Mouse (Mus musculus): ENCODE results near the gene Zfp13.
"Not testable (repeated sequence)": the region's sequence is repeated elsewhere in the genome, so short reads cannot be mapped to it uniquely, and the experiment has no call there.

Gene Zfp13

DNA sequence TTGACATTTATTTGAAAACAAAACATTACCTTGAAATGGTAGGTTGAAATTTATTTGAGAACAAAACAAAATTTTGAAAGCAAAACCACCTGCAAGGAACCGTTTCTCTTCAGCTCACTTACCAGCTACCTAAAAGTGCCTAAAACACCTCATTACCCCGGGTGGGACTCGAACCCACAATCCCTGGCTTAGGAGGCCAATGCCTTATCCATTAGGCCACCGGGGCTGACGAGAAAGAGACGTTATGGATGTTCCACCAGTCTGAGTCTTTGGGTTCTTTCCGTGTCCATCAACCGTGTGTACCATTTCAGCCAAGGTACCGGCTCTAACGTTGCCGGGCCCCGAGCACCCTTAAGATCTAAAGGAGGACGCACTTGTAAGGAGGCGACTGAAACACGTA, 50.7 kb downstream of the Zfp13 start:
- DNase-seq: peak; percentile 62 to 76

DNA sequence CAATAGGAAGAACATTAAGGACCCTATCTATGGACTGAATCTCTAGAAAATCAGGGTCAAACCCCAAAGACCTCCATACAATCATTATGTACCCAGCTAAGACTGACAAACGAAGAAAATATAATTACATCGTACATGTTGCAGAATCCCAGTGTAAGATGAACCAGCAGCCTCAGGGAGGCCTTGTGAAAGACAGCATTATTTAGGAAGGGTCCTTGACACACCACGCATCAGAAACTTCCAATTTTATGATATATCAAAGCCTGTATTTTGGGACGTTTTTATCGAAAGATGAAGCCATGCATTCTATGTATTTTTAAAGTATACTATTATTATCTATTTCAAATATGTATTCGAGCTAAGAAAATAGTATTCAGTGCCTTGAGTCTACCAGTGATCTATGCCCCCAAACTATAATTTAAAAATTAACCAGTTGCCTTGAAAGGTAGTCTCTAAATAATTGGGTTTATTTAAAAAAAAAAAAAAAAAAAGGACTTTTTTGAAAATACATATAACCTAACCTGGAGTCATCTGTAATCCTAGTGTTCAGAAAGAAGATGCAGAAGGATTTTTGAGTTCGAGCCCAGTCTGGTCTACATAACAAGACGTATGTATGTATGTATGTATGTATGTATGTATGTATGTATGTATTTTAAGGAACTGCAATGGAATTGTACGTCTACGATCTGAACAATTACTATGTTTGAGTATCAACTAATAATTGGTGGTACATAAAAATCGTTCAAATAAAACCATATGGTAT, 51.4 kb downstream of the Zfp13 start:
- no peak for DNase-seq

DNA sequence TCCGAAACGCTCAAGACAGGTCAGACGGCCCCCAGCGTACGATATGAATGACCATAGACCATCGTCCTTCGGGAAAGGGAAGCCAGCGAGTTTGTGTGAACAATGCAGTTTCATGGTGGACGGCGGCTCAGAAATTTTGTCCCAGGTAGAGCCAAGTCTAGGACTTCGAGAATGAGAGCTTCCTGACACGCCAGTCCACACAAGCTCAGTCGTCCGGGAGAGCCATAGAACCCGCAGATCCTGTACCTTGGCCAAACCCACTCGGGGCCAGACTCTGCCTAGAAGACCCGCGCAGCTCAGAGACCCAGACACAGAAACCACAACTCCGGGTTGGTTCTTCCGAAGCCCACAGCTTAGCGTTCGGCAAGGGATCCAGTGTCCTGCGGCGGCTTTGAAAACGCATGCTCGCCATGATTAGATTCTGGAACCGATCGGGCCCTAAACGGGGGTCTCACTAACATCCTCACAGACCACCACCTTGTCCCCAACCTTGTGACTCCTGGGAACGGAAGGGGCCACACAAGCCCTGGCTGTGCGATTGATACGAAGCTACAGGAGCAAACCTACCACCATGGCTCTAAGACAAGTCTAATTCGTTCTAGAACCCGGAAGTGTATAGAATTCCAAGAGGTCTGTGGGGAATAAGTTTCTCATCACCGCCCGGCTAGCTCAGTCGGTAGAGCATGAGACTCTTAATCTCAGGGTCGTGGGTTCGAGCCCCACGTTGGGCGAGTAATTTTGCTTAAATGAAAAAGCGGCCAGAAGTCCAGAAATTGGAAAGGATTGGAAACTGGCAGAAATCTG, 52.4 kb downstream of the Zfp13 start:
- peak; percentile 74 to 87 for DNase-seq

DNA sequence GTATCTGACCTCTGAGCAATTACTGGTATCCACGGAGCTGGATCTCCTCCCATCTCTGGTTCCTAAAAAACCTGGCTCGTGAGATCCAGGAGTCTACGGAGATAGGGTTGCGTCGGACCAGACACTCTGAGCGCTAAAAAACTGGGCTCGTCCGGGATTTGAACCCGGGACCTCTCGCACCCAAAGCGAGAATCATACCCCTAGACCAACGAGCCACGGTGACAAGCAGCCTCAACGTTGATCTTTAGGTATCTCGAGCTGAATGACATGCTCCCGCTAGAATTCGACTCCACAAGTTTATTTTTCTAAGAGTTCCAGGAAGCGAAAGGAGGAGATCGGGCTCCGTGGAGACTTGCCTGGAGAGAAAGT, 53.0 kb downstream of the Zfp13 start:
- DNase-seq: peak; percentile 77 to 82

DNA sequence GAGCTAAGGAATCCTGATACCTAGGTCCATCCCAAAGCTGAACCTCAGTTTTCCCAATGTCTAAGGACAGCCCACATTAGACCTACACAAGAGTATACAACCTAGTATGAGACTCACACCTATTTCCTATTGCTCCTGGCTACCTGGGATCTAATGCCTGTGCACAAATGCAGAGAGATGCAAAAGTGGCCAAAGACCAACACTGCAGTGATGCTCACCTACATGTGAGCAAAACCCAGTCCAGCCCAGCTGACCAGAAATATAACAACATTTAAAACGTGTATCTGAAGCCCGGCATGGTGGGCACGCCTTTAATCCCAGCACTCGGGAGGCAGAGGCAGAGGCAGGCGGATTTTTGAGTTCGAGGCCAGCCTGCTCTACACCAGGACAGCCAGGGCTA, 53.4 kb downstream of the Zfp13 start:
- no peak for DNase-seq

DNA sequence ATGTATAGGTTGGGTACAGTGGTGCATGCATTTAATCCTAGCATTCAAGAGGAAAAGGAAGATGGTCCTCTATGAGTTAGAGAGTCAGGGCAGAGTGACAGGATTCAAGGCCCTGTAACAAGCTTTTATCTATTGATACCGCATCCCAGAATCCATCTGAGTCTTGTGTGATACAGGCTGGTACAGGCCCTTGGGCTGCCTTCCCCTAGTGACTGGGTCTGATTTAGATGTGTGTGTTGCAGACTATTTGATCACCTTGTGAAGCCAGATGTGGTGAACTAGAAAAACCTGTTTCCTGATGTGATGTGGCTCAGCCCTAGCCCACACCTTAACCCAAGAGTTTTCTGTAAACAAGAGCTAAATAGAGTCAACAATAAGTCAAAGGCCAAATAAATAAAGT, 54.5 kb downstream of the Zfp13 start:
- no peak for DNase-seq

DNA sequence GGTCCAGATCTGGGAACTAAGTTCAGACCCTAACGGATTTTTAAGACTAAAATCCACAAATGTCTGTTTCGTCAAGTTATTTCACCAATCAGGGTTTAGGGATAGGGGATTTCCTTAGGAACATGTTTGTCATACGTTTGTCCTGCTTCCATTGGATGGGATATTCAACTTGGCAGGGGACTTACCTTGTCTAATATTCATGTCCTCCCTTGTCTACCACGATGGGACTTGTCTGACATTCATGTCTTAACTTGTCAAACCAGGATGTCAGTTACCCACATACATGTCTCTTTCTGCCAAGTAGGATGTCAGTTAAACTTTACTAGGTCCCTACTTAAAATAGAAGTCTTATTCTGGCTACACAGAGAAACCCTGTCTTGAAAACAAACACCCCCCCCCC, 55.3 kb downstream of the Zfp13 start:
- no peak for DNase-seq

DNA sequence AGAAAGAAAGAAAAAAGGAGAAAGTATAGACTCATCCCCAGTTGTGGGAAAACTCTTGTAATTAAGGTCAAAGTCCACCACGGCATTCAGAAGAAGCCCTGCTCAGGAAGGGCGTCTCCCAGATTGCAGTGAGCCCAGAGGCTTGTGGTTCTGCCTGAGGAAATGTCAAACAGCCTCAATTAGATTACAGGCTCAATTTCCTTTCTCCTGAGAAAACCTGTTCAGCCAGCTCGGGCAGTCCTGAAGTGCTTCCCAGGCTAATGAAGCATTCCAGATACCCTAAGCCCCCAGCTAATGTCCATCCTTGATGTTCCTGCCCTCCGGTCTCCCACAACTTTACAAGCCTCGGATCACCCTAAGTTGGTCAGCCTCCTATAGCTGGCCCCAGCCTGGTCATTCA, 56.0 kb downstream of the Zfp13 start:
- DNase-seq: no peak

DNA sequence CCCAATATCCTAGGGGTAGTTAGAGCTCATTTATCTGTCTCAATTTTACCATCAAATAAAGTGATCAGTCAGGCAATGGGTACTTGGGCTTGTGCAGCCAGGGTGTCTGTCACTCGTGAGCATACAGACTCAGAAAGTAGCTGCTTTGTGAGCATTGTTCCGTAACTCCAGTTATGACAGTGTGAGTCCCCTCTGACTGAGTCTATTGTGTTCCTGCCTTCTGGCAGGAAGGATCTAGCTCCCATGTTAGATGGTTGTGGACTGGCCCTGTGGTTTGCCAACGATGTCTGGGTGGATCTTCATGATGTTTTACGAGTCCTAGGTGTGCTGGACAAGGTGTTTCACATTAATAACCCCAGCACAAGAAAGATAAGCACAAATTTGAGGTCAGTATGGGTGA, 56.5 kb downstream of the Zfp13 start:
- no peak for DNase-seq

DNA sequence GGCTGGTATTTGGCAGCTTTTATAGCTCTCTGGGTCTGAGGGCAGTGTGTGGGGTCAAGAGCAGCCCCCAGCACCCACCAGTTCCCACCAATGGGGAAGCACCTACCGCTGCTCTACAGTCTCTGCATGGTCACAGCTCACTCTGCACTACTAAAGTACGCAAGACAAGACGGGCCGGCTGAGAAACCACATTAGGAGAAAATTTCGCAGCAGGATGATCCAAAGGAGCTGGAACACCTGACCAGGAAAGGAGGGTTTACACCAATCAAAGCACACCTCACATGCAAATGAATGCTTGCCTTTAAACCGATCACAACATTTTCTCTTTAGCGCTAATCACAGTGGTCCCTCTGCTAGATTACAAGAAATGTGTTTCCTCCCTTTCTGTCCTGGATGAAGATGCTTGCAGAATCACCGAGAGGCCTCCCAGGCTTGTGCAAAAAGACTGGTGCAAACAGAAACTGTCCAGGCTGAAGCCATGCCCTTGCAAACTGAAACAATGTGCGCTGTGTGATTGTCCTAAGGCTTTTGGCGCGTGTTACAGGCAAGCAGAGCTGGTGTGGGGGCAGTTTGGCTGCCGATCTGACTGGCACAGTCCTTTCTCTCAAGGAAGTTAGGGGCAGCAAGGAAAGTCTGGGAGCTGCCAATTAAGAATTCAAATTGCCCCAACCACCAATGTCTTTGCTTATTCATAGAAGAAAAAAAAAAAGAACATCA, 57.1 kb downstream of the Zfp13 start:
- peak in 1 of 2 experiments; percentile 3 for DNase-seq

DNA sequence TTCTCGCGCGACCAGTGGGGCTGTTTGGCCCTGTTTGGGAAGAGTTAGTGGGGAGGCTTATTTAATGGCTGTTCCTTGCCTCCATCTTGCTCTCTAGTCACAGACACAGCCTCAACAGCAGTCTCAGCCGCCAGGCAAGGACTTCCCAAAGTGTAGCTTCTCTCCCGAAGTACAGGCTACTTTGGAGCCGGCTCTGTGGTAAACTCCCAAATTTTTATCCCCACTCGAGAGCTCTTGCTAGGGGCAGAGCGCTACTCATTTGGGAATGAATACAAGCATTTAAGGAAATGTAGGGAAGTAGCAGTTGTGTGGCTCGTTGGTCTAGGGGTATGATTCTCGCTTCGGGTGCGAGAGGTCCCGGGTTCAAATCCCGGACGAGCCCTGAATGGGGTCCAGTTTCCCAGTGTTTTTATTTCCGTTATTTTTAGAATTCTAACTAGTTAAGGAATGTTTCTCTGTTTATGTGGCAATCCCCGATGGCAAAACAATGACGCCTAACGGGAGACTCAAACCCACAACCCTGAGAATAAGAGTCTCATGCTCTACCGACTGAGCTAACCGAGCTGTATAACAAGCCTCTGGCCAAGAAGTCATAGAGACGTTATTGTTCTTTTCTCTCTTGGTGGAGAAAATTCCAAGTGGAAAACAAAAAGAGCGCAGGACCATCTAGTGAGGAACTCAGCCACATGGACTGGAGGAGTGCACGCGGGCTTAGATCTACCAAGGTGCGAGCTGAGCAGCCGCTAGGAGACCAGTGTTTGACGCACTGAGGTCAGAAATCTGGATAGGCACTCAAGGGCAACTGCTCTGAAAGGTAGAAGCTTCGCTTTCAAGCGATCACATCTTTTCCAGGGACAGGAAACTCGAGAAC, 58.4 kb downstream of the Zfp13 start:
- DNase-seq: peak in 1 of 2 experiments; percentile 9

DNA sequence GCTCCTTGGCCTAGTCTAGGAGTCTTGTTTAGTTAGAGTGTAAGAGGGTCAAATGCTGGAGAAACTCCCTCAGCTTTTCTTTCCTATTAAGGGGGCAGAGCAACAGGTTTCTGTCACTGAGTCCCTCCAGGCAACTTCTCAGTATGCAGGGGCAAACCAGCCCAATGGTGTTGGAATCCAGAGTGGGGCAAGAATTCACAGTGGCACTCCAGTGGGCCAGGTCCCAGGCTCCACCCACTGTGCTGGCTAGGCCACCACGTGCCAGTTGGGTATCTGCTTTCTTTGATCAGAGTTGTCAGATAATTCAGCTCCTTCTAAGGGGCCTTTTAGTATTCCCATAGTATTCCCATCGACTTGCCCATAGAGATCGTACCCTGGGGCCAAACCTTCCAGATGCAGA, 59.2 kb downstream of the Zfp13 start:
- DNase-seq: no peak

DNA sequence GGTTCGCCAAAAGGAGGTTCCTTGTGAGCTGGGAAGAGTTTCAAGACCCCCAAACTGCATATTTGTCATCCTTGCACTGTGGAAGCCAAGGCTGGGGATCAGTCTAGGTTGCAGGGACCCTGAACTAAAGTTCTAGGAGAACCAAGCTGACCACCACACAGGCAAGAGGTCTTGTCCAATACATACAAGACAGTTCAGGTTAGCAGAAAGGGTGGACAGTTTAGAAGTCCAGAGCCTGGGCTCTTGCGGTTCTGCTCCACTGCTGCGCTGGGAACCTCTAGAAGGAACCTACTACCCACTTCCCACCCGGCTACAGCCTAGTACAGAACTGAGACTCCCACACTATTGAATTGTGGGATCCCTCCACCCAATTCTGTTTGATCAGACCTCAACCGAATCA, 59.7 kb downstream of the Zfp13 start:
- DNase-seq: no peak

DNA sequence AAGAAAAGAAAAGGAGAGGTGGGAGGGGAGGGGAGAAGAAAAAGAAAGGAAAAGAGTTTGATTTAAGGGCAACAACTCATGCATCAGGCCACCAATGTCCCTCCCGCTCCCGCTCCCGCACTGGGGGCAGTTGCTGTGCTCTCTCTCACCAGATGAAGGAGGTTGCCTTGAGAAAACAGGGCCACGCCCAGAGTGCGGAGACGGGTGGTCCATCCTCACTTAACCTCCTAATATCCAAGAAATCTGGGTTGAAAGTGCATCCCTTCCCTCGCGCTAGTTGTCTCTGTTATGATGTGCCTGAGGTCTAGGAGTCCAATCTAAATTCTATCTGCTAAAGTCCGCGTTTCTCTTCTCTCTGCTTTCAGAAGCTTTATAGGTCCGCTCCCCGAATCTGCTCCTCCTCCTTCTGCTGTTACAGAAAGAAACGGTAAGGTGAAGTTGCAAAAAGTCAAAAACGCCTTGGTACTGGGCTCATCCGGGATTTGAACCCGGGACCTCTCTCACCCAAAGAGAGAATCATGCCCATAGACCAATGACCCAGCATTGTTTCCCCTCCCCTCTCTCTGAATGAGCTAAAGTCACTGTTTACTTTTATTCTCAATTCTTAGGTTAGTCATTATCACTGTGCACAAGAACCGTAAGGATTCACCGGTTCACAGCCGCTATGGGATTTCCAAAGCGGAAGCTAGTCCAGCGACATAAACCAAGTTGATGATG, 60.8 kb downstream of the Zfp13 start:
- no peak for DNase-seq

DNA sequence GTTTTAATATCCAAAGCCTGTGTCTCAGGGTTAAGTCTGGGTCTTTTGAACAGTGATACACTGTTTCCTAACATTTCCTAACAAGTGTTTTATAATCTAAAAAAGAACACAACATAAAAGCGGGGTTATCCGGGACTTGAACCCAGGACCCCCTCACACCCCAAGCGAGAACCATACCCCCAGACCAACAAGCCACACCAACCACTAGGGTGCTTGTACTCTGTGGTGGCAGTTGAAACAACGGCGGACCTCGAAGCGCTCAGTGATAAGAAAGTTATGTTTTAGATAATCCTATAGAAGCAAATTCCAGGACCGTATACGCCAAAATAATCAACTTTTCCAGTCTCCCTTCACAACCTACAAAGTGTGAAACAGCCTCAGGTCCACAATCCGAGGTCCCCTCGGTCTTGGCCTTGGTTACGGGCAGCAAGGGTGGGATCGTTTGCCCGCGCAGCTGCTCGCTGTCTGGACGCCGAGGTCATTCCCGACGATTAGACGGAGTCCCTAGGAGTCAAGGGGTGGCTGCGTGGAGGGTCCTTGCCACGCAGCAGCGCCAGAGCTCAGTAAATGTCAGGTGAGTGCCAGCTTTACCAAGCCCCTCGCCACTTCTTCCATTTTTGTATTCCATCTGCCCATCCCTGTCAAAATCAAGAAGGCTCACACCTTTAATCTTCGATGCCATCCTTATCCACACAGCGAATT, 61.6 kb downstream of the Zfp13 start:
- no peak for DNase-seq

DNA sequence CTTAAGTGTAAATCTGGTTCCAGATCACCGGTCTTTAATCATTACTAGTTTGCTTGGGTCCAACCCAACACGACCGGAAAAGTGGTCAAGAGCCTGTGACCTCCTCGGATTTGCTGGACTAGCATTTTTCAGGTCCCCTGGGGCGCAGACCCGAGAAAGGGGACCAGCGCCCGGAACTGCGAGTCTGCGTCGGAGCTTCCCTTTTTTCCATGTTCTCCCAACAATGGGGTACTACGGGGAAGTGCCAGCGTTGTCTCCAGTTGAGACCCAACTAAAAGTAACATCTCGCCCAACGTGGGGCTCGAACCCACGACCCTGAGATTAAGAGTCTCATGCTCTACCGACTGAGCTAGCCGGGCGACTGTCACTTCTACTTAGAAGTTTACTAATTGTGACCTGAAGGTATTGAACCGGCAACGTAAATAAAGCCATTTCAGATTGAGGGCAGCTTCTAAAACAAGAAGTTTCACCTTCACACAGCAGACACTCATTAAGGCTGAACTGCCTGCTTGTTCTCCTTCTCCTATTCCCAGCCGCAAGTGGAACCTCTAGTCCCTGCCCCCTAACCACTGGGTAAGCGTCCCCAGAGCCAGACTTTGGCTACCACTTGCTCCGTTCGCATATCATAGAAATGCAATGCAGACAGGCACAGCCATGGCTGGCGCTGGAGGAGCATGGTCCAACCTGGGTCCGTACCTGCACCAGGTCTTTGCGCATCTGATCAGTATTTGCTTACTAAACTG, 64.1 kb downstream of the Zfp13 start:
- not testable (repeated sequence) for DNase-seq

DNA sequence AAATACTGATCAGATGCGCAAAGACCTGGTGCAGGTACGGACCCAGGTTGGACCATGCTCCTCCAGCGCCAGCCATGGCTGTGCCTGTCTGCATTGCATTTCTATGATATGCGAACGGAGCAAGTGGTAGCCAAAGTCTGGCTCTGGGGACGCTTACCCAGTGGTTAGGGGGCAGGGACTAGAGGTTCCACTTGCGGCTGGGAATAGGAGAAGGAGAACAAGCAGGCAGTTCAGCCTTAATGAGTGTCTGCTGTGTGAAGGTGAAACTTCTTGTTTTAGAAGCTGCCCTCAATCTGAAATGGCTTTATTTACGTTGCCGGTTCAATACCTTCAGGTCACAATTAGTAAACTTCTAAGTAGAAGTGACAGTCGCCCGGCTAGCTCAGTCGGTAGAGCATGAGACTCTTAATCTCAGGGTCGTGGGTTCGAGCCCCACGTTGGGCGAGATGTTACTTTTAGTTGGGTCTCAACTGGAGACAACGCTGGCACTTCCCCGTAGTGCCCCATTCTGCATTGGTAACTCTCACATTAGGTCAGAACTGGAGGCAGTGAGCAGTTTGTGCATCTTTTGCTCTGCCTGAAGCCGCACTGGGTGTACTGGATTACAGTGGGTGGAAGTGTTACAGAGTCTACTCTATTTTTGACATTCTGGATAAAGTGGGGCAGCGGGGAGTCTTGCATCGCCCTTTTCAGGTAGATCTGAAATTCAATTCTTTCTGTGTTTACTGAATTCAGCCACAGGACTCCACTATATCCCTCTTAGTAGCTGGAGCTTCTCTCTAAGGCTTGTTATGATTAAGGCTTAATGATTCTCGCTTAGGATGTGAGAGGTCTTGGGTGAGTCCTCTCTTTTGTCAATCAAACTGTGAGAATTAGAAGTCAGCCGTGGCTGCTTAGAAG, 65.4 kb downstream of the Zfp13 start:
- DNase-seq: not testable (repeated sequence)

DNA sequence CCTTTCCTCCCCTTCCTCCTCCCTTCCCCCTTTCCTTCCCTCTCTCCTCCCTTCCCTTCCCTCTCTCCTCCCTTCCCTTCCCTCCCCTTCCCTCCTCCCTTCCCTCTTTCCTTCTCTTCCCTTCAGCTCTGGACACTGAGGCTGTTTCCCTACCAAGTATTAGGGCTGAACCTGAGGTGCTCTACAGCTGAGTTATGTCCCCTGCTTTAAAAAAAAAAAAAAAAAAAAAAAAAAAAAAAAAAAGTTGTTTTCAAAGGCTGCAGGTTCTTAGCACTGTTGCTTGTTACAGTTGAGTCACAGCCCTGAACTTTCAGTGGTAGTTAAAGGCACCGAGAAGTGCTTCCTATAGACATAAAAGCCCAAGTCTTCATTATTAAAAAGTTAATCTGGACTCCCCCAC, 67.9 kb downstream of the Zfp13 start:
- DNase-seq: not testable (repeated sequence)

All from lung, postnatal 4 days (tissue).